Mouse (Mus musculus): ENCODE measurements around the gene Cavin2. TPM values are rescaled to one million over a fixed set of nuclear protein-coding genes. Genes with fewer than 3 reads are reported as not detected.

Cavin2 gene
- polyA plus RNA-seq (2014; fragmentation: Illumina TruSeq; extraction: RNeasy Lipid Tissue Mini Kit (QIAGEN cat#74804); ENCODE audit: low read depth, low replicate concordance) = 140 TPM

GRCm38 (mm10) chr1:51288755-51289619 is at the start of gene Cavin2:
Cavin2 (plus strand) TSS chr1:51289126.

Other genes starting within 250 kb of the Cavin2 start
- gene Nabp1, start 189.3 kb downstream of the Cavin2 start, polyA plus RNA-seq (2014; fragmentation: Illumina TruSeq; extraction: RNeasy Lipid Tissue Mini Kit (QIAGEN cat#74804); ENCODE audit: low read depth, low replicate concordance) = 57.8 TPM